Mouse (Mus musculus) adrenal gland, postnatal 4 days (tissue): ENCODE data around the gene Ncoa1. TPM values are rescaled to one million over a fixed set of nuclear protein-coding genes. Genes with fewer than 3 reads are reported as not detected.
"Not testable (repeated sequence)": the region's sequence is repeated elsewhere in the genome, so short reads cannot be mapped to it uniquely, and the experiment has no call there.

Experiments used
- DNase-seq, 2 experiments: peaks; one replicate each; pipeline ENCODE4 v3.0.0; 2021 to 2022; ENCODE audit warnings: low spot score in 2 of 2, mixed read lengths in 2 of 2
- total RNA-seq, 2 experiments: library from RNA; stranded (reverse); gene quantifications; 2 replicates each; pipeline ENCODE4 v1.2.3; 2021

Ncoa1 gene
- total RNA-seq, 2 experiments from 2014 or later: 47.5 to 48.2 TPM

GRCm38 (mm10) chr12:4477941-4478795 lies 1.2 kb upstream of the Ncoa1 start:
- no peak for DNase-seq

GRCm38 (mm10) chr12:4476291-4476831 lies 621 bp downstream of the Ncoa1 start:
- peak; percentile 24 to 36 for DNase-seq

- no peak for DNase-seq
These were observed 1.6 kb downstream of the Ncoa1 start for GRCm38 (mm10) chr12:4475251-4475993.

GRCm38 (mm10) chr12:4469115-4469514 lies 7.9 kb downstream of the Ncoa1 start:
- DNase-seq: no peak

- no peak for DNase-seq
These were observed 13.3 kb downstream of the Ncoa1 start for GRCm38 (mm10) chr12:4463701-4464100.

GRCm38 (mm10) chr12:4462420-4462819 lies 14.6 kb downstream of the Ncoa1 start:
- DNase-seq: no peak

GRCm38 (mm10) chr12:4460990-4461389 lies 16.0 kb downstream of the Ncoa1 start:
- DNase-seq: no peak

GRCm38 (mm10) chr12:4454956-4455565 lies 21.9 kb downstream of the Ncoa1 start:
- no peak for DNase-seq

GRCm38 (mm10) chr12:4454248-4454647 lies 22.7 kb downstream of the Ncoa1 start:
- no peak for DNase-seq

GRCm38 (mm10) chr12:4452233-4452632 lies 24.7 kb downstream of the Ncoa1 start:
- no peak for DNase-seq

- DNase-seq: not testable (repeated sequence)
These were observed 26.5 kb downstream of the Ncoa1 start for GRCm38 (mm10) chr12:4450485-4450884.

GRCm38 (mm10) chr12:4448076-4448589 lies 28.8 kb downstream of the Ncoa1 start:
- no peak for DNase-seq

- DNase-seq: no peak
These were observed 32.0 kb downstream of the Ncoa1 start for GRCm38 (mm10) chr12:4444946-4445345.

- DNase-seq: no peak
These were observed 35.5 kb downstream of the Ncoa1 start for GRCm38 (mm10) chr12:4441451-4441850.

- no peak for DNase-seq
These were observed 40.8 kb downstream of the Ncoa1 start for GRCm38 (mm10) chr12:4436198-4436597.

GRCm38 (mm10) chr12:4433549-4433948 lies 43.4 kb downstream of the Ncoa1 start:
- DNase-seq: no peak

GRCm38 (mm10) chr12:4431978-4432377 lies 45.0 kb downstream of the Ncoa1 start:
- DNase-seq: no peak

- no peak for DNase-seq
These were observed 46.7 kb downstream of the Ncoa1 start for GRCm38 (mm10) chr12:4430061-4430825.

- DNase-seq: no peak
These were observed 58.2 kb downstream of the Ncoa1 start for GRCm38 (mm10) chr12:4418824-4419223.

GRCm38 (mm10) chr12:4417626-4418263 lies 59.2 kb downstream of the Ncoa1 start:
- no peak for DNase-seq
